Mouse (Mus musculus) liver, embryonic 16.5 days (tissue): ENCODE measurements at regions not wholly inside any gene's neighbourhood (a gene's known extent, or its start where the extent isn't known, plus 50 kb on each side); places are given as distances from the start of the nearest gene placed in this dataset.
"Not testable (repeated sequence)": the region's sequence is repeated elsewhere in the genome, so short reads cannot be mapped to it uniquely, and the experiment has no call there.

Experiments
- ATAC-seq: fragments of 200-750 bp; cut with Nextera tagmentation; 2 replicates; pipeline ENCODE4 v1.8.0; 2017; ENCODE audit warnings: low read depth, mild to moderate bottlenecking, moderate number of reproducible peaks, moderate library complexity
- H3K27ac ChIP-seq: fragments of 300-500 bp; sonication (generic); 2 replicates; pipeline ENCODE4 v1.5.1; 2014; ENCODE audit warnings: mild to moderate bottlenecking, low read length
- H3K27me3 ChIP-seq: fragments of 300-500 bp; sonication (generic); 2 replicates; pipeline ENCODE4 v1.6.1; 2014; ENCODE audit warnings: low read depth, low read length, mixed read lengths; ENCODE audit not compliant: control insufficient read depth, insufficient read depth
- H3K36me3 ChIP-seq: fragments of 300-500 bp; sonication (generic); 2 replicates; pipeline ENCODE4 v1.6.1; 2014; ENCODE audit warnings: mild to moderate bottlenecking; ENCODE audit not compliant: control insufficient read depth, insufficient read depth
- H3K4me1 ChIP-seq: fragments of 300-500 bp; sonication (generic); 2 replicates; pipeline ENCODE4 v1.6.1; 2014; ENCODE audit warnings: low read depth, low read length, mixed read lengths; ENCODE audit not compliant: control insufficient read depth
- H3K4me2 ChIP-seq: fragments of 300-500 bp; sonication (generic); 2 replicates; pipeline ENCODE4 v1.6.1; 2014; ENCODE audit warnings: low read depth, low read length, mixed read lengths
- H3K4me3 ChIP-seq: fragments of 300-500 bp; sonication (generic); 2 replicates; pipeline ENCODE4 v1.5.1; 2014; ENCODE audit warnings: low read depth, mild to moderate bottlenecking, low read length
- H3K9ac ChIP-seq: fragments of 300-500 bp; sonication (generic); 2 replicates; pipeline ENCODE4 v1.6.1; 2014; ENCODE audit warnings: low read depth, low read length
- H3K9me3 ChIP-seq: fragments of 300-500 bp; sonication (generic); replicated peaks from 2 replicates; pipeline ENCODE4 v1.6.1; 2016; ENCODE audit warnings: low read length; ENCODE audit not compliant: control insufficient read depth
- WGBS: fragments of 180-500 bp; shearing (Covaris S2); extraction: QIAGEN DNeasy Blood & Tissue Kit; methylation state at CpG from one replicate; pipeline ENCODE4 v1.1.7; 2014; ENCODE audit not compliant: insufficient replicate concordance; 5-methylcytosine and 5-hydroxymethylcytosine counted together

GRCm38 (mm10) chr16:73556940-73557339 is 854.7 kb downstream of the Robo2 start:
- H3K27ac ChIP-seq: no peak overlapping the region

GRCm38 (mm10) chr16:73543651-73544050 is 868.0 kb downstream of the Robo2 start:
- Histone ChIP-seq H3K4me2 (no peak overlapping the region), H3K27ac (no peak overlapping the region), H3K36me3 (no peaks in the 10 kb centered on the region), H3K9ac (no peak overlapping the region), H3K27me3 (no peaks in the 10 kb centered on the region), H3K4me3 (no peak overlapping the region), H3K9me3 (no peaks in the 10 kb centered on the region), H3K4me1 (no peaks in the 10 kb centered on the region)
- ATAC-seq: no peak
- 67% methylated on average over 3 of the region's 3 CpGs for WGBS

More at GRCm38 (mm10) chr16:73556940-73557339, 854.7 kb downstream of the Robo2 start:
- Histone ChIP-seq H3K36me3 (no peaks in the 10 kb centered on the region), H3K9ac (no peak overlapping the region), H3K4me2 (no peak overlapping the region), H3K9me3 (no peaks in the 10 kb centered on the region), H3K4me3 (no peak overlapping the region), H3K27me3 (no peaks in the 10 kb centered on the region), H3K4me1 (no peaks in the 10 kb centered on the region)
- WGBS: 52% methylated on average over 4 of the region's 4 CpGs
- no peak for ATAC-seq

GRCm38 (mm10) chr16:73538040-73538439 is 873.6 kb downstream of the Robo2 start:
- H3K4me1 ChIP-seq: no peaks in the 10 kb centered on the region
- 76% methylated on average over 7 of the region's 7 CpGs for WGBS
- ATAC-seq: no peak
- no peaks in the 10 kb centered on the region for H3K9me3 ChIP-seq
- no peaks in the 10 kb centered on the region for H3K36me3 ChIP-seq
- H3K27ac ChIP-seq: no peak overlapping the region
- H3K4me2 ChIP-seq: no peak overlapping the region
- H3K27me3 ChIP-seq: no peaks in the 10 kb centered on the region
- H3K9ac ChIP-seq: no peak overlapping the region
- no peak overlapping the region for H3K4me3 ChIP-seq

GRCm38 (mm10) chr16:73537541-73537940 is 874.1 kb downstream of the Robo2 start:
- ATAC-seq: no peak
- Histone ChIP-seq H3K4me2 (no peak overlapping the region), H3K36me3 (no peaks in the 10 kb centered on the region), H3K4me1 (no peaks in the 10 kb centered on the region), H3K9ac (no peak overlapping the region), H3K27me3 (no peaks in the 10 kb centered on the region), H3K4me3 (no peak overlapping the region), H3K27ac (no peak overlapping the region), H3K9me3 (no peaks in the 10 kb centered on the region)
- WGBS: 75% methylated on average over 7 of the region's 7 CpGs

- no peaks in the 10 kb centered on the region for H3K27me3 ChIP-seq
- WGBS: 50% methylated on average over 10 of the region's 10 CpGs
- no peak overlapping the region for H3K4me2 ChIP-seq
- ATAC-seq: no peak
- H3K27ac ChIP-seq: no peak overlapping the region
- H3K36me3 ChIP-seq: no peaks in the 10 kb centered on the region
- no peak overlapping the region for H3K9ac ChIP-seq
- no peaks in the 10 kb centered on the region for H3K4me1 ChIP-seq
- H3K9me3 ChIP-seq: no peaks in the 10 kb centered on the region
- no peak overlapping the region for H3K4me3 ChIP-seq
These were observed 881.4 kb downstream of the Robo2 start for GRCm38 (mm10) chr16:73530191-73530590.

GRCm38 (mm10) chr16:73522931-73523330 is 888.7 kb downstream of the Robo2 start:
- WGBS: 56% methylated on average over 3 of the region's 3 CpGs
- not testable (repeated sequence) for H3K36me3 ChIP-seq, H3K4me1 ChIP-seq

GRCm38 (mm10) chr16:73504759-73505158 is 906.9 kb downstream of the Robo2 start:
- Histone ChIP-seq H3K4me3 (no peak overlapping the region), H3K27me3 (no peaks in the 10 kb centered on the region), H3K36me3 (no peaks in the 10 kb centered on the region), H3K4me2 (no peak overlapping the region), H3K4me1 (no peaks in the 10 kb centered on the region), H3K9ac (no peak overlapping the region), H3K27ac (no peak overlapping the region), H3K9me3 (no peaks in the 10 kb centered on the region)
- ATAC-seq: no peak

More at GRCm38 (mm10) chr16:73522931-73523330, 888.7 kb downstream of the Robo2 start:
- H3K4me3 ChIP-seq, H3K27ac ChIP-seq, H3K9ac ChIP-seq, H3K9me3 ChIP-seq, ATAC-seq, H3K27me3 ChIP-seq, H3K4me2 ChIP-seq: not testable (repeated sequence)

GRCm38 (mm10) chr16:73498636-73499208 is 912.9 kb downstream of the Robo2 start:
- H3K9me3 ChIP-seq: no peaks in the 10 kb centered on the region
- ATAC-seq: no peak
- no peaks in the 10 kb centered on the region for H3K27me3 ChIP-seq
- no peaks in the 10 kb centered on the region for H3K36me3 ChIP-seq
- H3K4me3 ChIP-seq: no peak overlapping the region
- H3K9ac ChIP-seq: no peak overlapping the region
- H3K4me1 ChIP-seq: no peaks in the 10 kb centered on the region
- no peak overlapping the region for H3K4me2 ChIP-seq
- WGBS: 52% methylated on average over 1 of the region's 1 CpGs
- H3K27ac ChIP-seq: no peak overlapping the region

GRCm38 (mm10) chr16:73483214-73483856 is 928.3 kb downstream of the Robo2 start:
- Histone ChIP-seq H3K36me3 (no peaks in the 10 kb centered on the region), H3K4me3 (no peak overlapping the region), H3K4me2 (no peak overlapping the region), H3K4me1 (no peaks in the 10 kb centered on the region), H3K9me3 (no peaks in the 10 kb centered on the region), H3K9ac (no peak overlapping the region), H3K27ac (no peak overlapping the region), H3K27me3 (no peaks in the 10 kb centered on the region)
- 40% methylated on average over 2 of the region's 2 CpGs for WGBS
- no peak for ATAC-seq
